Mouse (Mus musculus) E14TG2a.4 (cell line): ENCODE measurements around the gene Schip1.

ENCODE experiments used
- CTCF ChIP-seq: conservative IDR thresholded peaks from 2 replicates; pipeline ENCODE4 v1.5.1; 2014; ENCODE audit warnings: low read length
- NANOG ChIP-seq: IDR thresholded peaks from 2 replicates; pipeline ENCODE4 v1.6.1; 2014; ENCODE audit warnings: borderline replicate concordance, low read length, mixed read lengths
- POU5F1 ChIP-seq: IDR thresholded peaks from 2 replicates; pipeline ENCODE4 v1.6.1; 2014; ENCODE audit warnings: low read length, borderline replicate concordance

GRCm38 (mm10) chr3:68420927-68421326 is 356.3 kb downstream of the Schip1 start:
- TF ChIP-seq CTCF (no peak), NANOG (no peak), POU5F1 (no peak)
